Mouse (Mus musculus) B cell, adult 67 days (primary cell): Measurements from ENCODE around the gene Bicd1. TPM values are rescaled to one million over a fixed set of nuclear protein-coding genes. Genes with fewer than 3 reads are reported as not detected.

Experiments used
- total RNA-seq, 2 experiments: library from RNA; stranded (reverse); gene quantifications; 4 replicates each; pipeline ENCODE4 v1.2.4; 2023

The Bicd1 gene
- total RNA-seq, result 1 to 10 TPM; 1.3 to 2.8 TPM

GRCm38 (mm10) chr6:149408833-149409332 lies at the start of gene Bicd1:
Bicd1 (plus strand) TSS chr6:149408886.

Other genes with a start within 250 kb of the Bicd1 start
- gene Amn1, start 220.2 kb upstream of the Bicd1 start, total RNA-seq, result 10 to 100 TPM; 27.1 to 31.6 TPM
- gene Resf1, start 99.5 kb upstream of the Bicd1 start, total RNA-seq, result 100 to 1,000 TPM in 1 of 2 experiments, 10 to 100 TPM in 1; 99.4 to 105 TPM